Mouse (Mus musculus) embryonic facial prominence, embryonic 13.5 days (tissue): Measurements from ENCODE around the gene Tomm70a. TPM values are rescaled to one million over a fixed set of nuclear protein-coding genes. Genes with fewer than 3 reads are reported as not detected.

Experiments used
- polyA plus RNA-seq: library from polyadenylated mRNA; unstranded; fragments of >200 nt; fragmentation: Nextera tagmentation; extraction: Ambion mirVana; gene quantifications from 2 replicates; pipeline ENCODE4 v1.2.1, GENCODE M21; 2015

Gene Tomm70a
- polyA plus RNA-seq, 1 experiment from 2014 or later: 41.3 TPM

Other genes with a start within 250 kb of the Tomm70a start
- 36.0 and 37.7 TPM in 2 replicates for gene Tmem45a, start 235.5 kb upstream of the Tomm70a start, polyA plus RNA-seq
- not detected in 2 replicates for gene Lnp1, start 193.6 kb upstream of the Tomm70a start, polyA plus RNA-seq
- 0.42 TPM in 1 of 2 replicates, not detected in the other for gene Tmem45a2, start 50.3 kb upstream of the Tomm70a start, polyA plus RNA-seq
- 91.7 and 98.7 TPM in 2 replicates for gene Nit2, start 45.6 kb downstream of the Tomm70a start, polyA plus RNA-seq
- gene Tbc1d23, start 109.8 kb downstream of the Tomm70a start, polyA plus RNA-seq: 32.9 and 33.6 TPM in 2 replicates
- gene Tmem30c, start 171.2 kb downstream of the Tomm70a start, polyA plus RNA-seq: 0.18 and 0.25 TPM in 2 replicates
- gene Filip1l, start 231.4 kb downstream of the Tomm70a start, polyA plus RNA-seq: 24.0 and 27.6 TPM in 2 replicates